26 mouse cellular contexts compared by ENCODE assay signal in the genomic region with DNA sequence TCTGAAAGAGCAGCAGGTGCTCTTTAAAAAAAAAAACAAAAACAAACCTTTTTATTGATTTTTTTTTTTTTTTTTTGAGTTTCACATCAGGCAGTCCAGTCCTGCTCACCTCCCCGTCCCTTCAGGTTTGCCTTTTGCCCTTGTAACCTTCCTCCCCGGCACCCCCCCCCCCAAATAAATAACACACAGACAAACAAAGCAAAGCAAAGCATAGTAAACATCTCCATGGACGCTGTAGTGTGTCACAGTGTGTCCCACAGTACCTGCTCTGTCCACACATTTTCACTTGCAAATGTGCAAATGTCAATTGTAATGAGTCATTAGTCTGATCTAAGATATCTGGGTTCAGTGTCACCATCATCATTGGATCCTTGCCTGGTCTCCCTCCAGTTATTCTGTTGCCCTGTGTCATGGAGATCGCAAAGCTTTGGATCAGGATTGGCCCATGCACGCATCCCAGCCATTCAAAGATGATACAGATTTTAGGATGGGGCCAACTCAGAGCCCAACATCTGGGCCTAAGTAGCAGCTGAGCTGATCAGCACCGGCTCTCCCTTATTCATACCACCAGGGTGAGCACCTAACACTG. TPM values are rescaled to one million over a fixed set of nuclear protein-coding genes. Genes with fewer than 3 reads are reported as not detected.
DNase-seq lines count a peak whose midpoint lies in the region; ATAC-seq and TF ChIP-seq lines count a peak whose summit lies in the region.
"Had no signal": no experiment of that assay in that cellular context is flagged by ENCODE, and none has a peak within 500 bp of the region (broad histone marks: within the 10 kb centered on the region; RNA-seq: fewer than 3 reads in every experiment).

No protein-coding gene starts in this region.

- peak overlapping the region; percentile 16; the same call in 1 of the 2 replicates for H3K27ac ChIP-seq in gastrocnemius, adult 2 months
- peak overlapping the region; percentile 9 for H3K27ac ChIP-seq in liver, embryonic 13.5 days
- H3K27ac ChIP-seq: embryonic facial prominence, embryonic 10.5 days; embryonic facial prominence, embryonic 13.5 days; forebrain, embryonic 12.5 days; forebrain, embryonic 15.5 days; hindbrain, embryonic 12.5 days; hindbrain, embryonic 15.5 days had no signal

- H3K4me1 ChIP-seq in liver, embryonic 13.5 days (replicated peaks) = peaks cover 76% of the 10 kb centered on the region
- H3K4me1 ChIP-seq: forebrain, embryonic 12.5 days; forebrain, embryonic 15.5 days; hindbrain, embryonic 12.5 days; hindbrain, embryonic 15.5 days had no signal

- no peak for ATAC-seq in liver, embryonic 13.5 days (ENCODE audit: low read depth)
- ATAC-seq: forebrain, embryonic 15.5 days; Patski had no signal

- H3K9ac ChIP-seq in liver, embryonic 13.5 days = no peak overlapping the region
- H3K9ac ChIP-seq: embryonic facial prominence, embryonic 13.5 days; forebrain, embryonic 12.5 days; forebrain, embryonic 15.5 days; hindbrain, embryonic 12.5 days; hindbrain, embryonic 15.5 days had no signal

- H3K27me3 ChIP-seq in liver, embryonic 13.5 days = no peaks in the 10 kb centered on the region
- H3K27me3 ChIP-seq: CH12.LX; embryonic facial prominence, embryonic 13.5 days; forebrain, embryonic 12.5 days; forebrain, embryonic 15.5 days; hindbrain, embryonic 12.5 days; hindbrain, embryonic 15.5 days; Patski had no signal

- intact Hi-C loops in gastrocnemius, adult 2 months (cut with DNase I) = no loop called here
- intact Hi-C loops in left cerebral cortex, postnatal 4 days (cut with DNase I) = no loop called here

- no peak overlapping the region for H3K4me3 ChIP-seq in gastrocnemius, adult 2 months
- H3K4me3 ChIP-seq in liver, embryonic 13.5 days (replicated peaks) = no peak overlapping the region
- H3K4me3 ChIP-seq: embryonic facial prominence, embryonic 10.5 days; embryonic facial prominence, embryonic 13.5 days; erythroblast, embryonic 14.5 days; forebrain, embryonic 12.5 days; forebrain, embryonic 15.5 days; hindbrain, embryonic 12.5 days; hindbrain, embryonic 15.5 days had no signal

- no peaks in the 10 kb centered on the region for H3K9me3 ChIP-seq in liver, embryonic 13.5 days (replicated peaks)
- H3K9me3 ChIP-seq: embryonic facial prominence, embryonic 10.5 days; embryonic facial prominence, embryonic 13.5 days; forebrain, embryonic 12.5 days; forebrain, embryonic 15.5 days; G1E; hindbrain, embryonic 12.5 days; hindbrain, embryonic 15.5 days had no signal

- H3K36me3 ChIP-seq in liver, embryonic 13.5 days = no peaks in the 10 kb centered on the region
- H3K36me3 ChIP-seq: embryonic facial prominence, embryonic 10.5 days; embryonic facial prominence, embryonic 13.5 days; forebrain, embryonic 12.5 days; forebrain, embryonic 15.5 days; hindbrain, embryonic 12.5 days; hindbrain, embryonic 15.5 days had no signal

- WGBS in liver, embryonic 13.5 days (ENCODE audit: insufficient replicate concordance) = 74% methylated on average over 6 of the region's 6 CpGs

- peak; percentile 66 for DNase-seq in adrenal gland, adult 2 months
- no peak for DNase-seq in adrenal gland, postnatal 25 days
- DNase-seq in gastrocnemius, adult 2 months = no peak
- no peak for DNase-seq in gastrocnemius, postnatal 25 days
- DNase-seq in liver, embryonic 13.5 days = no peak
- no peak for DNase-seq in left cerebral cortex, postnatal 4 days
- DNase-seq: B cell, adult 2 months; cerebellum, adult 11-12 months; cerebellum, adult 8-10 months; cerebellum, postnatal 10 days; cerebellum, postnatal 36 days; embryo, embryonic 11 days; gastrocnemius, postnatal 10 days; heart, adult 11 months; kidney, adult 11 months had no signal

- no peak overlapping the region for H3K4me2 ChIP-seq in liver, embryonic 13.5 days
- H3K4me2 ChIP-seq: embryonic facial prominence, embryonic 13.5 days; forebrain, embryonic 12.5 days; forebrain, embryonic 15.5 days; heart, embryonic 11.5 days; hindbrain, embryonic 12.5 days; hindbrain, embryonic 15.5 days had no signal

- no peak for TF ChIP-seq CTCF in gastrocnemius, adult 2 months (IDR thresholded peaks at IDR 0.05)

RNA-seq across cellular contexts. Expression of a gene that starts 13.0 kb away (rescaled TPM):
- total RNA-seq in adrenal gland, adult 2 months (2021) = 10 to 100 TPM; 15.9 to 17.8 TPM
- 17.5 and 21.7 TPM in 2 replicates for polyA plus RNA-seq in adrenal gland, adult 2 months (2012; rRNA removed)
- 22.6 and 28.9 TPM in 2 replicates for total RNA-seq in adrenal gland, postnatal 25 days (2021)
- 100 to 1,000 TPM; 133 to 164 TPM for total RNA-seq in gastrocnemius, adult 2 months (2021)
- total RNA-seq in gastrocnemius, postnatal 25 days (2021) = 100 to 1,000 TPM; 114 to 132 TPM
- 7.8 and 8.1 TPM in 2 replicates for polyA plus RNA-seq in liver, embryonic 13.5 days (2015; fragmentation: Nextera tagmentation; extraction: Ambion mirVana)
- 10 to 100 TPM; 20.0 to 22.1 TPM for total RNA-seq in left cerebral cortex, postnatal 4 days (2021)

RNA-seq across cellular contexts. Expression of a gene that starts 36.2 kb away (rescaled TPM):
- total RNA-seq in adrenal gland, adult 2 months (2021) = 10 to 100 TPM; 94.9 to 96.2 TPM
- 68.1 and 88.7 TPM in 2 replicates for polyA plus RNA-seq in adrenal gland, adult 2 months (2012; rRNA removed)
- 92.3 and 112 TPM in 2 replicates for total RNA-seq in adrenal gland, postnatal 25 days (2021)
- total RNA-seq in gastrocnemius, adult 2 months (2021) = 100 to 1,000 TPM; 117 to 161 TPM
- 100 to 1,000 TPM in 1 of 2 experiments, 10 to 100 TPM in 1; 94.8 to 112 TPM for total RNA-seq in gastrocnemius, postnatal 25 days (2021)
- 47.4 and 50.8 TPM in 2 replicates for polyA plus RNA-seq in liver, embryonic 13.5 days (2015; fragmentation: Nextera tagmentation; extraction: Ambion mirVana)
- total RNA-seq in left cerebral cortex, postnatal 4 days (2021) = 10 to 100 TPM; 68.6 to 71.7 TPM
